Mouse (Mus musculus): ENCODE measurements around the gene Gm6309. TPM values are rescaled to one million over a fixed set of nuclear protein-coding genes. Genes with fewer than 3 reads are reported as not detected.
"Not testable (repeated sequence)": the region's sequence is repeated elsewhere in the genome, so short reads cannot be mapped to it uniquely, and the experiment has no call there.

Gene Gm6309
- polyA plus RNA-seq, 1 experiment from 2014 or later: not detected

- not testable (repeated sequence) for H3K9me3 ChIP-seq; H3K4me1 ChIP-seq; H3K4me2 ChIP-seq; H3K9ac ChIP-seq; H3K4me3 ChIP-seq; H3K27me3 ChIP-seq; H3K36me3 ChIP-seq; H3K27ac ChIP-seq; ATAC-seq (ENCODE audit: borderline replicate concordance, extremely low read depth, low FRiP score, low TSS enrichment)
- WGBS: 48% methylated on average over 4 of the region's 4 CpGs
Measured at GRCm38 (mm10) chr5:146172744-146173143, 2.2 kb upstream of the Gm6309 start.

- not testable (repeated sequence) for H3K4me2 ChIP-seq; H3K27ac ChIP-seq; H3K27me3 ChIP-seq; ATAC-seq (ENCODE audit: borderline replicate concordance, extremely low read depth, low FRiP score, low TSS enrichment); H3K9me3 ChIP-seq; H3K4me1 ChIP-seq; H3K4me3 ChIP-seq; H3K36me3 ChIP-seq; H3K9ac ChIP-seq
- 90% methylated on average over 3 of the region's 3 CpGs for WGBS
Measured at GRCm38 (mm10) chr5:146160439-146160838, 10.1 kb downstream of the Gm6309 start, which contains the start of gene Gm5565. Gene Gm5565, minus strand, starts transcription at chr5:146160539.

- H3K9me3 ChIP-seq; H3K4me1 ChIP-seq; H3K36me3 ChIP-seq; H3K4me2 ChIP-seq; H3K4me3 ChIP-seq; ATAC-seq (ENCODE audit: borderline replicate concordance, extremely low read depth, low FRiP score, low TSS enrichment); H3K27me3 ChIP-seq; H3K27ac ChIP-seq; H3K9ac ChIP-seq: not testable (repeated sequence)
- 90% methylated on average over 4 of the region's 4 CpGs for WGBS
Measured at GRCm38 (mm10) chr5:146158326-146158725, 12.2 kb downstream of the Gm6309 start.

GRCm38 (mm10) chr5:146150454-146150853 is 20.1 kb downstream of the Gm6309 start:
- H3K27me3 ChIP-seq: no peaks in the 10 kb centered on the region
- no peak overlapping the region for H3K27ac ChIP-seq
- H3K36me3 ChIP-seq: no peaks in the 10 kb centered on the region
- WGBS: 77% methylated on average over 3 of the region's 3 CpGs
- H3K4me3 ChIP-seq: no peak overlapping the region
- no peak overlapping the region for H3K4me2 ChIP-seq
- ATAC-seq (ENCODE audit: borderline replicate concordance, extremely low read depth, low FRiP score, low TSS enrichment): no peak
- H3K9me3 ChIP-seq: no peaks in the 10 kb centered on the region
- H3K4me1 ChIP-seq: no peaks in the 10 kb centered on the region
- no peak overlapping the region for H3K9ac ChIP-seq

GRCm38 (mm10) chr5:146147903-146148302 is 22.6 kb downstream of the Gm6309 start:
- H3K27ac ChIP-seq: no peak overlapping the region
- H3K36me3 ChIP-seq: no peaks in the 10 kb centered on the region
- no peak for ATAC-seq (ENCODE audit: borderline replicate concordance, extremely low read depth, low FRiP score, low TSS enrichment)
- no peak overlapping the region for H3K4me3 ChIP-seq
- H3K4me1 ChIP-seq: no peaks in the 10 kb centered on the region
- H3K4me2 ChIP-seq: no peak overlapping the region
- H3K9me3 ChIP-seq: no peaks in the 10 kb centered on the region
- H3K27me3 ChIP-seq: no peaks in the 10 kb centered on the region
- WGBS: 39% methylated on average over 2 of the region's 2 CpGs
- no peak overlapping the region for H3K9ac ChIP-seq

Other genes starting within 250 kb of the Gm6309 start
- gene Cyp3a25, start 161.1 kb downstream of the Gm6309 start, polyA plus RNA-seq (2015; fragmentation: Nextera tagmentation; extraction: Ambion mirVana): not detected in 2 replicates
- gene Cyp3a59, start 91.5 kb downstream of the Gm6309 start, polyA plus RNA-seq (2015; fragmentation: Nextera tagmentation; extraction: Ambion mirVana): not detected in 2 replicates
- not detected in 2 replicates for gene Gm5565, start 10.2 kb downstream of the Gm6309 start, polyA plus RNA-seq (2015; fragmentation: Nextera tagmentation; extraction: Ambion mirVana)
- not detected in 2 replicates for gene 1700001J03Rik, start 14.6 kb upstream of the Gm6309 start, polyA plus RNA-seq (2015; fragmentation: Nextera tagmentation; extraction: Ambion mirVana)
- gene Rnf6, start 50.8 kb upstream of the Gm6309 start, polyA plus RNA-seq (2015; fragmentation: Nextera tagmentation; extraction: Ambion mirVana): 42.4 and 51.7 TPM in 2 replicates
- gene Cdk8, start 60.5 kb upstream of the Gm6309 start, polyA plus RNA-seq (2015; fragmentation: Nextera tagmentation; extraction: Ambion mirVana): 15.3 and 16.8 TPM in 2 replicates
- 0.81 and 1.1 TPM in 2 replicates for gene Wasf3, start 214.3 kb upstream of the Gm6309 start, polyA plus RNA-seq (2015; fragmentation: Nextera tagmentation; extraction: Ambion mirVana)